Mouse (Mus musculus) urinary bladder, postnatal 4 days (tissue): ENCODE results near the gene Dnaaf2.
"Not testable (repeated sequence)": the region's sequence is repeated elsewhere in the genome, so short reads cannot be mapped to it uniquely, and the experiment has no call there.

ENCODE experiments used
- DNase-seq, 2 experiments: peaks; one replicate each; pipeline ENCODE4 v3.0.0; 2021 to 2022; ENCODE audit warnings: low spot score in 2 of 2

Dnaaf2 gene

GRCm38 (mm10) chr12:69164904-69165303, 33.3 kb downstream of the Dnaaf2 start:
- DNase-seq = no peak

- DNase-seq = not testable (repeated sequence)
These were observed 34.6 kb downstream of the Dnaaf2 start for GRCm38 (mm10) chr12:69163586-69163985.

- not testable (repeated sequence) for DNase-seq
These were observed 37.6 kb downstream of the Dnaaf2 start for GRCm38 (mm10) chr12:69160677-69161076.

GRCm38 (mm10) chr12:69159578-69159940, 38.7 kb downstream of the Dnaaf2 start:
- no peak for DNase-seq

GRCm38 (mm10) chr12:69158765-69159577, 39.3 kb downstream of the Dnaaf2 start, which contains the start of gene Rps29:
Rps29 (minus strand) TSS chr12:69159186.
- DNase-seq = peak; percentile 94 to 95

- DNase-seq = no peak
These were observed 39.9 kb downstream of the Dnaaf2 start for GRCm38 (mm10) chr12:69158366-69158764.

GRCm38 (mm10) chr12:69157107-69157506, 41.1 kb downstream of the Dnaaf2 start:
- no peak for DNase-seq

- no peak for DNase-seq
These were observed 41.8 kb downstream of the Dnaaf2 start for GRCm38 (mm10) chr12:69156436-69156835.

- no peak for DNase-seq
These were observed 42.3 kb downstream of the Dnaaf2 start for GRCm38 (mm10) chr12:69155923-69156322.

GRCm38 (mm10) chr12:69150049-69150448, 48.2 kb downstream of the Dnaaf2 start:
- no peak for DNase-seq

GRCm38 (mm10) chr12:69147166-69147735, 51.0 kb downstream of the Dnaaf2 start:
- DNase-seq = no peak

GRCm38 (mm10) chr12:69143460-69143859, 54.8 kb downstream of the Dnaaf2 start:
- DNase-seq = no peak

- no peak for DNase-seq
These were observed 58.4 kb downstream of the Dnaaf2 start for GRCm38 (mm10) chr12:69139841-69140240.

GRCm38 (mm10) chr12:69139201-69139600, 59.0 kb downstream of the Dnaaf2 start:
- DNase-seq = no peak
